Mouse (Mus musculus) bone marrow macrophage, adult 2 months (primary cell): ENCODE data around the gene Trdmt1.

ENCODE experiments used
- CTCF ChIP-seq: IDR thresholded peaks from 2 replicates; pipeline ENCODE4 v1.5.1; 2012; ENCODE audit warnings: low read depth, mild to moderate bottlenecking, low read length, moderate library complexity
- POLR2A ChIP-seq: IDR thresholded peaks from 2 replicates; pipeline ENCODE4 v1.6.1; 2012; ENCODE audit warnings: mild to moderate bottlenecking, low read depth, low read length, borderline replicate concordance

DNA sequence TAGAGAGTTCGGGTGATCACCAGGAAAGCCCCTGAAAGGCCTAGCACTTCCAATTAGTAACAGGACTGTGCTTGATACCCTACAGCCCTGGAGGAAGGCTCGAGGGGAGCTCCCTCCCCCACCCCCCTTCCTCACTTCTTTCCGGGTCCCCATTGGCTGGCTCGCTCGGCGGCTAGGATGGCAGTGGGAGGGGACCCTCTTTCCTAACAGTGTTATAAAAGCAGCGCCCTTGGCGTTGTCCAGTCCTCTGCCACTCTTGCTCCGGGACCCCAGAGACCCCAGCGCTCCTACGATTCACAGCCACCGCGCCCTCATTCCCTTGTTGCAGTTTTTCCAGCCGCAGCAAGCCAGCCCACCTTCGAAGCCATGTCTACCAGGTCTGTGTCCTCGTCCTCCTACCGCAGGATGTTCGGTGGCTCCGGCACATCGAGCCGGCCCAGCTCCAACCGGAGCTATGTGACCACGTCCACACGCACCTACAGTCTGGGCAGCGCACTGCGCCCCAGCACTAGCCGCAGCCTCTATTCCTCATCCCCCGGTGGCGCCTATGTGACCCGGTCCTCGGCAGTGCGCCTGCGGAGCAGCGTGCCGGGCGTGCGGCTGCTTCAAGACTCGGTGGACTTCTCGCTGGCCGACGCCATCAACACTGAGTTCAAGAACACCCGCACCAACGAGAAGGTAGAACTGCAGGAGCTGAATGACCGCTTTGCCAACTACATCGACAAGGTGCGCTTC, 29.8 kb upstream of the Trdmt1 start:
- TF ChIP-seq POLR2A (peak; percentile 95), CTCF (no peak)
